Mouse (Mus musculus) frontal cortex, adult 2 months (tissue): ENCODE results near the gene Sectm1a. TPM values are rescaled to one million over a fixed set of nuclear protein-coding genes. Genes with fewer than 3 reads are reported as not detected.
"Not testable (repeated sequence)": the region's sequence is repeated elsewhere in the genome, so short reads cannot be mapped to it uniquely, and the experiment has no call there.

Source experiments
- DNase-seq, 2 experiments: peaks; one replicate each; pipeline ENCODE4 v3.0.0; 2022; ENCODE audit warnings: low spot score in 1 of 2; ENCODE audit errors: extremely low spot score in 1 of 2
- polyA plus RNA-seq: library from polyadenylated mRNA; depleted of rRNA; stranded (reverse); fragments of >200 nt; gene quantifications from 2 replicates; pipeline ENCODE4 v1.2.3, GENCODE M21; 2012

Gene Sectm1a
- polyA plus RNA-seq, 1 experiment: not detected

- DNase-seq: peak in 1 of 2 experiments; percentile 12
These were observed 9.9 kb upstream of the Sectm1a start for GRCm38 (mm10) chr11:121090943-121091342.

GRCm38 (mm10) chr11:121089756-121090546, 8.9 kb upstream of the Sectm1a start:
- no peak for DNase-seq

GRCm38 (mm10) chr11:121088997-121089396, 8.0 kb upstream of the Sectm1a start:
- no peak for DNase-seq

- no peak for DNase-seq
These were observed 5.3 kb upstream of the Sectm1a start for GRCm38 (mm10) chr11:121086296-121086695.

- no peak for DNase-seq
These were observed 4.2 kb upstream of the Sectm1a start for GRCm38 (mm10) chr11:121085181-121085580.

- DNase-seq: peak in 1 of 2 experiments; percentile 6
These were observed 2.0 kb upstream of the Sectm1a start for GRCm38 (mm10) chr11:121082857-121083500.

- no peak for DNase-seq
These were observed 1.2 kb upstream of the Sectm1a start for GRCm38 (mm10) chr11:121082250-121082649.

GRCm38 (mm10) chr11:121080330-121080729, 690 bp downstream of the Sectm1a start:
- no peak for DNase-seq

- DNase-seq: no peak
These were observed 5.4 kb downstream of the Sectm1a start for GRCm38 (mm10) chr11:121075655-121076054.

GRCm38 (mm10) chr11:121069662-121070061, 11.4 kb downstream of the Sectm1a start:
- DNase-seq: not testable (repeated sequence)

GRCm38 (mm10) chr11:121067895-121068294, 13.1 kb downstream of the Sectm1a start:
- no peak for DNase-seq

GRCm38 (mm10) chr11:121064197-121064596, 16.8 kb downstream of the Sectm1a start:
- DNase-seq: no peak

- no peak for DNase-seq
These were observed 17.6 kb downstream of the Sectm1a start, which contains the start of gene Sectm1b for GRCm38 (mm10) chr11:121063379-121063778. TSS of gene Sectm1b (minus strand) at chr11:121063569.

- peak in 1 of 2 experiments; percentile 23 for DNase-seq
These were observed 19.4 kb downstream of the Sectm1a start for GRCm38 (mm10) chr11:121061615-121062014.

GRCm38 (mm10) chr11:121060401-121061067, 20.5 kb downstream of the Sectm1a start:
- DNase-seq: not testable (repeated sequence)

GRCm38 (mm10) chr11:121059471-121059870, 21.5 kb downstream of the Sectm1a start:
- no peak for DNase-seq

GRCm38 (mm10) chr11:121058956-121059355, 22.1 kb downstream of the Sectm1a start:
- DNase-seq: no peak

GRCm38 (mm10) chr11:121058122-121058521, 22.9 kb downstream of the Sectm1a start:
- DNase-seq: no peak

- DNase-seq: no peak
These were observed 24.3 kb downstream of the Sectm1a start for GRCm38 (mm10) chr11:121056536-121057236.

- peak; percentile 51 to 91 for DNase-seq
These were observed 27.5 kb downstream of the Sectm1a start for GRCm38 (mm10) chr11:121053536-121053935.

GRCm38 (mm10) chr11:121052387-121052786, 28.6 kb downstream of the Sectm1a start:
- no peak for DNase-seq
